Mouse (Mus musculus) ES-E14 (cell line): Measurements from ENCODE around the gene Mapk10. TPM values are rescaled to one million over a fixed set of nuclear protein-coding genes. Genes with fewer than 3 reads are reported as not detected.
A peak's percentile ranks its signal among the peaks of the same experiment; 100 is the strongest.

Experiments used
- DNase-seq: peaks from one replicate; pipeline ENCODE4 v3.0.0-alpha.2; 2013; ENCODE audit warnings: low read depth, low spot score
- H3K27ac ChIP-seq: 2 replicates; pipeline ENCODE4 v1.5.1; 2012; ENCODE audit warnings: low read depth, mild to moderate bottlenecking, low read length, moderate library complexity, mixed read lengths; ENCODE audit not compliant: poor library complexity, insufficient read depth, severe bottlenecking
- H3K36me3 ChIP-seq: 2 replicates; pipeline ENCODE4 v1.6.1; 2012; ENCODE audit warnings: mild to moderate bottlenecking, low read length, moderate library complexity, mixed read lengths; ENCODE audit not compliant: control insufficient read depth, poor library complexity, insufficient read depth, severe bottlenecking
- H3K4me1 ChIP-seq, 2 experiments: fragments of 150-350 bp in 1 of 2; sonication (generic) in 1 of 2; 2 replicates each; pipeline ENCODE4 v1.6.1; 2012; ENCODE audit warnings: low read length in 2 of 2, mild to moderate bottlenecking in 1 of 2, mixed read lengths in 1 of 2; ENCODE audit not compliant: control insufficient read depth in 2 of 2, insufficient read depth in 2 of 2, poor library complexity in 1 of 2
- H3K4me3 ChIP-seq, 2 experiments: fragments of 150-350 bp in 1 of 2; sonication (generic) in 1 of 2; 2 replicates each; pipeline ENCODE4 v1.5.1; 2012; ENCODE audit warnings: low read length in 2 of 2, low read depth in 1 of 2, mild to moderate bottlenecking in 1 of 2, mixed read lengths in 1 of 2; ENCODE audit not compliant: insufficient read depth in 1 of 2, poor library complexity in 1 of 2, severe bottlenecking in 1 of 2
- H3K9ac ChIP-seq: 2 replicates; pipeline ENCODE4 v1.6.1; 2012; ENCODE audit warnings: low read depth, mild to moderate bottlenecking, low read length, mixed read lengths; ENCODE audit not compliant: poor library complexity, insufficient read depth, severe bottlenecking
- H3K9me3 ChIP-seq: fragments of 150-350 bp; sonication (generic); 2 replicates; pipeline ENCODE4 v1.6.1; 2012; ENCODE audit warnings: low read depth, mild to moderate bottlenecking, low read length; ENCODE audit not compliant: control insufficient read depth, insufficient read depth
- CHD2 ChIP-seq: IDR thresholded peaks from 2 replicates; pipeline ENCODE4 v1.6.1; 2014; ENCODE audit warnings: mild to moderate bottlenecking, low read depth, low read length, inconsistent platforms
- HCFC1 ChIP-seq: IDR thresholded peaks from 2 replicates; pipeline ENCODE4 v1.6.1; 2012; ENCODE audit warnings: low read length, inconsistent platforms, borderline replicate concordance; ENCODE audit not compliant: insufficient read depth
- MAFK ChIP-seq: IDR thresholded peaks from 2 replicates; pipeline ENCODE4 v1.6.1; 2014; ENCODE audit warnings: mild to moderate bottlenecking, low read depth, low read length, inconsistent platforms; ENCODE audit not compliant: insufficient read depth
- ZC3H11A ChIP-seq: IDR thresholded peaks from 2 replicates; pipeline ENCODE4 v1.6.1; 2012; ENCODE audit warnings: low read depth, mild to moderate bottlenecking, inconsistent platforms, low read length, borderline replicate concordance
- ZNF384 ChIP-seq: IDR thresholded peaks from 2 replicates; pipeline ENCODE4 v1.6.1; 2012; ENCODE audit warnings: low read depth, low read length, inconsistent platforms
- in situ Hi-C, 2 experiments: fragments of 600-800 bp; cut with MboI; formaldehyde crosslinking; loops; one replicate each; pipeline ENCODE4 v1.15.1; 2025; ENCODE audit warnings: low sequenced_read_pairs in 2 of 2, inconsistent platforms in 1 of 2; ENCODE audit not compliant: unreplicated experiment in 2 of 2
- total RNA-seq: library from RNA; depleted of rRNA; stranded (reverse); fragments of 300-350 nt; gene quantifications from 2 replicates; pipeline ENCODE4 v1.2.3, GENCODE M21; 2012

The Mapk10 gene
- total RNA-seq, 1 experiment = 1.9 TPM

GRCm38 (mm10) chr5:103102176-103102575, 109.0 kb downstream of the Mapk10 start:
- TF ChIP-seq ZNF384 = no peak
- TF ChIP-seq MAFK = no peak
- TF ChIP-seq HCFC1 = no peak
- no peak for TF ChIP-seq ZC3H11A
- no peak for TF ChIP-seq CHD2
- H3K4me3 ChIP-seq = no peak overlapping the region
- in situ Hi-C loops = no loop called here
- no peak for DNase-seq
- no peaks in the 10 kb centered on the region for H3K36me3 ChIP-seq
- H3K9me3 ChIP-seq = no peaks in the 10 kb centered on the region
- H3K9ac ChIP-seq = no peak overlapping the region
- no peaks in the 10 kb centered on the region for H3K4me1 ChIP-seq
- H3K27ac ChIP-seq = no peak overlapping the region

GRCm38 (mm10) chr5:103094166-103094565, 117.0 kb downstream of the Mapk10 start:
- H3K9ac ChIP-seq = no peak overlapping the region
- no peaks in the 10 kb centered on the region for H3K4me1 ChIP-seq
- TF ChIP-seq MAFK (no peak), CHD2 (no peak), ZC3H11A (no peak), HCFC1 (no peak), ZNF384 (no peak)
- no peak overlapping the region for H3K27ac ChIP-seq
- no peak overlapping the region for H3K4me3 ChIP-seq
- in situ Hi-C loops = no loop called here
- no peak for DNase-seq
- H3K36me3 ChIP-seq = no peaks in the 10 kb centered on the region
- no peaks in the 10 kb centered on the region for H3K9me3 ChIP-seq

- no peak for TF ChIP-seq MAFK
- TF ChIP-seq HCFC1 = no peak
- DNase-seq = no peak
- no peak overlapping the region for H3K4me3 ChIP-seq
- no peak overlapping the region for H3K9ac ChIP-seq
- no peaks in the 10 kb centered on the region for H3K36me3 ChIP-seq
- H3K9me3 ChIP-seq = no peaks in the 10 kb centered on the region
- in situ Hi-C loops = no loop called here
- no peaks in the 10 kb centered on the region for H3K4me1 ChIP-seq
- no peak overlapping the region for H3K27ac ChIP-seq
These were observed 125.3 kb downstream of the Mapk10 start for GRCm38 (mm10) chr5:103085844-103086243.

- Histone ChIP-seq H3K4me3 (no peak overlapping the region), H3K9me3 (no peaks in the 10 kb centered on the region), H3K36me3 (no peaks in the 10 kb centered on the region), H3K4me1 (no peaks in the 10 kb centered on the region), H3K27ac (no peak overlapping the region), H3K9ac (no peak overlapping the region)
- DNase-seq = peak; percentile 8
- in situ Hi-C loops = no loop called here
- TF ChIP-seq MAFK (no peak), ZNF384 (no peak), HCFC1 (no peak), ZC3H11A (no peak), CHD2 (no peak)
These were observed 135.7 kb downstream of the Mapk10 start for GRCm38 (mm10) chr5:103075451-103075850.

- Histone ChIP-seq H3K4me3 (no peak overlapping the region), H3K9me3 (no peaks in the 10 kb centered on the region), H3K9ac (no peak overlapping the region), H3K4me1 (no peaks in the 10 kb centered on the region), H3K36me3 (no peaks in the 10 kb centered on the region), H3K27ac (no peak overlapping the region)
- DNase-seq = no peak
- in situ Hi-C loops = no loop called here
- no peak for TF ChIP-seq CHD2
- TF ChIP-seq MAFK = no peak
- TF ChIP-seq HCFC1 = no peak
- TF ChIP-seq ZNF384 = no peak
These were observed 138.8 kb downstream of the Mapk10 start for GRCm38 (mm10) chr5:103072200-103072825.
